8 mouse cellular contexts compared by ENCODE assay signal in genomic region chr8:71751337-71751886, GRCm38 (mm10). TPM values are rescaled to one million over a fixed set of nuclear protein-coding genes. Genes with fewer than 3 reads are reported as not detected.
A peak's percentile ranks its signal among the peaks of the same experiment; 100 is the strongest.
DNase-seq lines count a peak whose midpoint lies in the region; ATAC-seq and TF ChIP-seq lines count a peak whose summit lies in the region.
"Not testable (repeated sequence)": the region's sequence is repeated elsewhere in the genome, so short reads cannot be mapped to it uniquely, and the experiment has no call there.

No protein-coding gene starts in this region.

- H3K4me1 ChIP-seq in heart, postnatal 0 days (ENCODE audit: control insufficient read depth, insufficient read depth); liver, embryonic 11.5 days (replicated peaks; ENCODE audit: control insufficient read depth, insufficient read depth, low read length); midbrain, embryonic 13.5 days (replicated peaks): not testable (repeated sequence)

- not testable (repeated sequence) for H3K27me3 ChIP-seq in heart, postnatal 0 days (ENCODE audit: control insufficient read depth, insufficient read depth, low read length); liver, embryonic 11.5 days (replicated peaks; ENCODE audit: control insufficient read depth, insufficient read depth, low read length); midbrain, embryonic 13.5 days

- DNase-seq in A20 (ENCODE audit: low read depth, low spot score) = peak; percentile 22
- DNase-seq in adrenal gland, postnatal 25 days = peak; percentile 52
- DNase-seq in embryo, embryonic 9.5 days (ENCODE audit: extremely low spot score) = peak; percentile 26
- not testable (repeated sequence) for DNase-seq in heart, postnatal 0 days (ENCODE audit: low spot score)
- DNase-seq in kidney, adult 18-20 months = peak; percentile 62
- peak; percentile 26 for DNase-seq in liver, embryonic 11.5 days (ENCODE audit: low spot score)
- peak; percentile 32 for DNase-seq in right cerebral cortex, postnatal 4 days

- not testable (repeated sequence) for H3K27ac ChIP-seq in heart, postnatal 0 days (ENCODE audit: low read depth); liver, embryonic 11.5 days (ENCODE audit: low read depth, low read length); midbrain, embryonic 13.5 days

- peak; percentile 55 for TF ChIP-seq CTCF in heart, postnatal 0 days (IDR thresholded peaks at IDR 0.05; ENCODE audit: low read depth)

- H3K36me3 ChIP-seq in heart, postnatal 0 days (replicated peaks; ENCODE audit: control insufficient read depth, insufficient read depth, low read length); liver, embryonic 11.5 days (ENCODE audit: control insufficient read depth, insufficient read depth, low read length); midbrain, embryonic 13.5 days: not testable (repeated sequence)

- not testable (repeated sequence) for H3K4me2 ChIP-seq in heart, postnatal 0 days (ENCODE audit: low read depth, low read length); liver, embryonic 11.5 days; midbrain, embryonic 13.5 days (replicated peaks)

- not testable (repeated sequence) for H3K4me3 ChIP-seq in heart, postnatal 0 days (ENCODE audit: low read depth, low read length); liver, embryonic 11.5 days (ENCODE audit: low read depth, low read length); midbrain, embryonic 13.5 days (replicated peaks)

- 43% methylated on average over 2 of the region's 2 CpGs for WGBS in heart, postnatal 0 days
- 70% methylated on average over 2 of the region's 2 CpGs for WGBS in liver, embryonic 11.5 days
- 72% methylated on average over 2 of the region's 2 CpGs for WGBS in midbrain, embryonic 13.5 days

- not testable (repeated sequence) for H3K9me3 ChIP-seq in heart, postnatal 0 days (replicated peaks; ENCODE audit: control insufficient read depth, low read length); liver, embryonic 11.5 days (ENCODE audit: control insufficient read depth, low read length); midbrain, embryonic 13.5 days

- ATAC-seq in heart, postnatal 0 days (ENCODE audit: insufficient read depth, low read depth) = 0 out of 2 replicates have a peak, but pooled peaks have one; percentile 41
- ATAC-seq in liver, embryonic 11.5 days (replicated peaks; ENCODE audit: low FRiP score) = not testable (repeated sequence)
- peak; percentile 65 for ATAC-seq in midbrain, embryonic 13.5 days

- H3K9ac ChIP-seq in heart, postnatal 0 days (replicated peaks; ENCODE audit: low read depth, low read length); liver, embryonic 11.5 days (ENCODE audit: low read depth, low read length); midbrain, embryonic 13.5 days (replicated peaks): not testable (repeated sequence)

- not testable (repeated sequence) for TF ChIP-seq EP300 in heart, postnatal 0 days (IDR thresholded peaks at IDR 0.05; ENCODE audit: low read depth)

RNA-seq across cellular contexts. Expression of gene Fcho1, which starts 25.9 kb away (rescaled TPM):
- total RNA-seq in adrenal gland, postnatal 25 days (2021) = 2.2 and 2.6 TPM in 2 replicates
- 0.04 and 1.1 TPM in 2 replicates for total RNA-seq in heart, postnatal 0 days (2014; rRNA removed; ENCODE audit: low replicate concordance)
- 0.92 and 1.4 TPM in 2 replicates for polyA plus RNA-seq in heart, postnatal 0 days (2015; fragmentation: Nextera tagmentation; extraction: Ambion mirVana)
- polyA plus RNA-seq in liver, embryonic 11.5 days (2014; fragmentation: Nextera tagmentation; extraction: Ambion mirVana) = 20.8 and 21.1 TPM in 2 replicates
- 63.9 and 65.5 TPM in 2 replicates for polyA plus RNA-seq in midbrain, embryonic 13.5 days (2015; fragmentation: Nextera tagmentation; extraction: Ambion mirVana)

RNA-seq across cellular contexts. Expression of gene B3gnt3, which starts 49.8 kb away (rescaled TPM):
- 3.7 and 4.8 TPM in 2 replicates for total RNA-seq in adrenal gland, postnatal 25 days (2021)
- total RNA-seq in heart, postnatal 0 days (2014; rRNA removed; ENCODE audit: low replicate concordance) = 8.7 TPM in 2 replicates
- polyA plus RNA-seq in heart, postnatal 0 days (2015; fragmentation: Nextera tagmentation; extraction: Ambion mirVana) = 6.4 TPM in 2 replicates
- 2.1 and 2.9 TPM in 2 replicates for polyA plus RNA-seq in liver, embryonic 11.5 days (2014; fragmentation: Nextera tagmentation; extraction: Ambion mirVana)
- 0.28 and 0.31 TPM in 2 replicates for polyA plus RNA-seq in midbrain, embryonic 13.5 days (2015; fragmentation: Nextera tagmentation; extraction: Ambion mirVana)
